Comparison of ENCODE assay signal across 15 mouse cellular contexts in the genomic region with DNA sequence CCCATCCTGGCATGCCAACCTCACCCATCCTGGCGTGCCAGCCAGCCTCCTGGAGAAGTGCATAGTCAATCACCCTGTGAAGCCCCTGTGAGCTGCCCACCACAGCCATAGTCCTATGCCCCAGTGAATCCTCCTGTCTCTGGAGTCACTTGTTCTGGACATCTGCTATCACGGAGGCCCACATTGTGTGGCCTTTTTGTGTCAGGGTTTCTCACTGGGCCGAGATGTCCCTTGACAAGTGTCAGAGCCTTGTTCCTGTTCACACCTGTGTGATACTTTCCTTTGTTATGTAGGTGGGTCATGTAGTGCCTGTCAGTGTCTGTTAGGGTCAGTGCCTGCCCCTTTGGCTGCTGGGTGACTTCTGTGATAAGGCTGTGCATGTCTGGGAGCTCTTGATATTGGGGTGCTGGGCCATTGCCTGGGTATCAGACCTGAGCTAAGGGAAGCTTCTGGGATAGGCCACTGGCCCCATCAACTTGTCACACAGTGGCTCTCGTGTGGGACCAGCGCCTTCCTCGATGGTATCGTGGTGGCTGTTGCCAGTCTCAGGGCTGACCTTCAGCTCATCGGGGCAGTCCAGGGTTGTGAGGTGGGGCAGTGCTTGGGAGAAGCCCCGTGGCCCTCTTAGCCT. TPM values are rescaled to one million over a fixed set of nuclear protein-coding genes. Genes with fewer than 3 reads are reported as not detected.
DNase-seq lines count a peak whose midpoint lies in the region; ATAC-seq and TF ChIP-seq lines count a peak whose summit lies in the region.
"Had no signal": no experiment of that assay in that cellular context is flagged by ENCODE, and none has a peak within 500 bp of the region (broad histone marks: within the 10 kb centered on the region; RNA-seq: fewer than 3 reads in every experiment).

No protein-coding gene starts in this region.

- no peak for DNase-seq in heart, adult 8-10 months (ENCODE audit: low spot score)
- DNase-seq in spleen, adult 2 months (ENCODE audit: low read depth in 1 of 2, low spot score in 2 of 2): no peak
- no peak for DNase-seq in spleen, postnatal 14 days (ENCODE audit: low spot score in 2 of 2)
- peak; percentile 76 for DNase-seq in liver, embryonic 13.5 days
- no peak for DNase-seq in Muller cell, postnatal 12 days (ENCODE audit: inconsistent ontology term)
- no peak for DNase-seq in frontal cortex, postnatal 36 days (ENCODE audit: low spot score in 2 of 2)
- DNase-seq: cerebellum, adult 11 months; forebrain, postnatal 0 days; heart, postnatal 36 days; kidney, postnatal 14 days had no signal

- H3K4me2 ChIP-seq in heart, embryonic 16.5 days (ENCODE audit: low read depth, low read length): no peak overlapping the region
- H3K4me2 ChIP-seq in liver, embryonic 13.5 days: peak overlapping the region; percentile 62
- H3K4me2 ChIP-seq: embryonic facial prominence, embryonic 15.5 days; lung, embryonic 15.5 days had no signal

- TF ChIP-seq CTCF in spleen, adult 2 months (IDR thresholded peaks at IDR 0.05; ENCODE audit: extremely low read depth, insufficient read depth, insufficient read length, insufficient replicate concordance): no peak

- ATAC-seq in heart, embryonic 16.5 days (replicated peaks; ENCODE audit: extremely low read depth, insufficient read depth, low FRiP score): no peak
- ATAC-seq in liver, embryonic 13.5 days (ENCODE audit: low read depth): peak; percentile 93
- ATAC-seq: activated CD4-positive, CD25-positive, alpha-beta regulatory T cell, adult 4 months; forebrain, postnatal 0 days; intestine, embryonic 16.5 days had no signal

- no peaks in the 10 kb centered on the region for H3K9me3 ChIP-seq in heart, embryonic 16.5 days (replicated peaks; ENCODE audit: control insufficient read depth, low read length)
- no peaks in the 10 kb centered on the region for H3K9me3 ChIP-seq in liver, embryonic 13.5 days (replicated peaks)
- H3K9me3 ChIP-seq: embryonic facial prominence, embryonic 15.5 days; lung, embryonic 15.5 days had no signal

- H3K4me1 ChIP-seq in heart, embryonic 16.5 days (ENCODE audit: control insufficient read depth, insufficient read depth, low read length): peaks cover 13% of the 10 kb centered on the region
- no peaks in the 10 kb centered on the region for H3K4me1 ChIP-seq in spleen, adult 2 months (ENCODE audit: control insufficient read depth, insufficient read depth, insufficient read length)
- H3K4me1 ChIP-seq in liver, embryonic 13.5 days (replicated peaks): peaks cover 93% of the 10 kb centered on the region

- H3K4me3 ChIP-seq in heart, embryonic 16.5 days (ENCODE audit: low read length): no peak overlapping the region
- no peak overlapping the region for H3K4me3 ChIP-seq in spleen, adult 2 months (ENCODE audit: extremely low read depth, insufficient read depth, insufficient read length)
- peak overlapping the region; percentile 39 for H3K4me3 ChIP-seq in liver, embryonic 13.5 days (replicated peaks)
- H3K4me3 ChIP-seq: embryonic facial prominence, embryonic 15.5 days; lung, embryonic 15.5 days had no signal

- H3K36me3 ChIP-seq in heart, embryonic 16.5 days (ENCODE audit: control insufficient read depth, insufficient read depth): peaks cover 44% of the 10 kb centered on the region
- peaks cover 37% of the 10 kb centered on the region for H3K36me3 ChIP-seq in spleen, adult 2 months (ENCODE audit: control insufficient read depth, insufficient read depth, low read length)
- H3K36me3 ChIP-seq in liver, embryonic 13.5 days: peaks cover 99% of the 10 kb centered on the region

- no peak overlapping the region for H3K27ac ChIP-seq in heart, embryonic 16.5 days (ENCODE audit: low read length)
- H3K27ac ChIP-seq in spleen, adult 2 months (ENCODE audit: insufficient read depth, low read length): peak overlapping the region; percentile 42; the same call in 1 of the 2 replicates
- peak overlapping the region; percentile 95 for H3K27ac ChIP-seq in liver, embryonic 13.5 days
- H3K27ac ChIP-seq: embryonic facial prominence, embryonic 15.5 days; lung, embryonic 15.5 days had no signal

- H3K9ac ChIP-seq in heart, embryonic 16.5 days (ENCODE audit: low read length): peak overlapping the region; percentile 49; the same call in 1 of the 2 replicates
- H3K9ac ChIP-seq in liver, embryonic 13.5 days: peak overlapping the region; percentile 69
- H3K9ac ChIP-seq: embryonic facial prominence, embryonic 15.5 days; forebrain, postnatal 0 days; lung, embryonic 15.5 days had no signal

- TF ChIP-seq POLR2A in spleen, adult 2 months (IDR thresholded peaks at IDR 0.05; ENCODE audit: low read depth, low read length): no peak

- H3K27me3 ChIP-seq in heart, embryonic 16.5 days (ENCODE audit: control insufficient read depth, insufficient read depth, low read length): no peaks in the 10 kb centered on the region
- H3K27me3 ChIP-seq in spleen, adult 2 months (ENCODE audit: control insufficient read depth, insufficient read depth, low read length): no peaks in the 10 kb centered on the region
- H3K27me3 ChIP-seq in liver, embryonic 13.5 days: no peaks in the 10 kb centered on the region
- H3K27me3 ChIP-seq: embryonic facial prominence, embryonic 15.5 days; lung, embryonic 15.5 days had no signal

- WGBS in heart, embryonic 16.5 days: 87% methylated on average over 9 of the region's 9 CpGs
- WGBS in spleen, adult 2 months: 83% methylated on average over 9 of the region's 9 CpGs
- 48% methylated on average over 9 of the region's 9 CpGs for WGBS in liver, embryonic 13.5 days (ENCODE audit: insufficient replicate concordance)

RNA-seq across cellular contexts. Expression of a gene that starts 8.4 kb away (rescaled TPM):
- polyA plus RNA-seq in heart, embryonic 16.5 days (2015; fragmentation: Nextera tagmentation; extraction: Ambion mirVana): 13.8 and 15.3 TPM in 2 replicates
- 100 to 1,000 TPM; 148 to 176 (median 153) TPM for total RNA-seq in heart, adult 8-10 months (2022)
- polyA plus RNA-seq in spleen, adult 2 months (2012; rRNA removed): 120 and 144 TPM in 2 replicates
- 16.2 and 18.3 TPM in 2 replicates for polyA plus RNA-seq in liver, embryonic 13.5 days (2015; fragmentation: Nextera tagmentation; extraction: Ambion mirVana)

RNA-seq across cellular contexts. Expression of a gene that starts 14.4 kb away (rescaled TPM):
- 1,107 and 1,132 TPM in 2 replicates for polyA plus RNA-seq in heart, embryonic 16.5 days (2015; fragmentation: Nextera tagmentation; extraction: Ambion mirVana)
- 1,000 to 10,000 TPM; 1,050 to 1,135 (median 1,101) TPM for total RNA-seq in heart, adult 8-10 months (2022)
- 592 and 782 TPM in 2 replicates for polyA plus RNA-seq in spleen, adult 2 months (2012; rRNA removed)
- polyA plus RNA-seq in liver, embryonic 13.5 days (2015; fragmentation: Nextera tagmentation; extraction: Ambion mirVana): 358 and 362 TPM in 2 replicates

RNA-seq across cellular contexts. Expression of a gene that starts 16.6 kb away (rescaled TPM):
- polyA plus RNA-seq in heart, embryonic 16.5 days (2015; fragmentation: Nextera tagmentation; extraction: Ambion mirVana): 2.5 TPM in 2 replicates
- total RNA-seq in heart, adult 8-10 months (2022): 1 to 10 TPM; 3.8 to 6.1 (median 4.6) TPM
- 11.9 and 13.4 TPM in 2 replicates for polyA plus RNA-seq in spleen, adult 2 months (2012; rRNA removed)
- 0.54 and 0.69 TPM in 2 replicates for polyA plus RNA-seq in liver, embryonic 13.5 days (2015; fragmentation: Nextera tagmentation; extraction: Ambion mirVana)

RNA-seq across cellular contexts. Expression of a gene that starts 18.7 kb away (rescaled TPM):
- 11.7 and 13.5 TPM in 2 replicates for polyA plus RNA-seq in heart, embryonic 16.5 days (2015; fragmentation: Nextera tagmentation; extraction: Ambion mirVana)
- total RNA-seq in heart, adult 8-10 months (2022): 10 to 100 TPM in 3 of 4 experiments, 1 to 10 TPM in 1; 9.5 to 12.0 (median 11.1) TPM
- 95.0 and 122 TPM in 2 replicates for polyA plus RNA-seq in spleen, adult 2 months (2012; rRNA removed)
- polyA plus RNA-seq in liver, embryonic 13.5 days (2015; fragmentation: Nextera tagmentation; extraction: Ambion mirVana): 9.2 and 9.9 TPM in 2 replicates

RNA-seq across cellular contexts. Expression of a gene that starts 24.0 kb away (rescaled TPM):
- polyA plus RNA-seq in heart, embryonic 16.5 days (2015; fragmentation: Nextera tagmentation; extraction: Ambion mirVana): 10.3 and 13.0 TPM in 2 replicates
- total RNA-seq in heart, adult 8-10 months (2022): 100 to 1,000 TPM in 1 of 4 experiments, 10 to 100 TPM in 3; 83.9 to 111 (median 91.0) TPM
- 128 and 157 TPM in 2 replicates for polyA plus RNA-seq in spleen, adult 2 months (2012; rRNA removed)
- 3.0 and 3.3 TPM in 2 replicates for polyA plus RNA-seq in liver, embryonic 13.5 days (2015; fragmentation: Nextera tagmentation; extraction: Ambion mirVana)
